Mouse (Mus musculus) midbrain, embryonic 16.5 days (tissue): ENCODE results near the gene Tdpoz1. TPM values are rescaled to one million over a fixed set of nuclear protein-coding genes. Genes with fewer than 3 reads are reported as not detected.
"Not testable (repeated sequence)": the region's sequence is repeated elsewhere in the genome, so short reads cannot be mapped to it uniquely, and the experiment has no call there.

Experiments used
- ATAC-seq: fragments of 200-750 bp; cut with Nextera tagmentation; 2 replicates; pipeline ENCODE4 v1.8.0; 2017; ENCODE audit warnings: moderate TSS enrichment
- H3K27ac ChIP-seq: fragments of 300-500 bp; sonication (generic); 2 replicates; pipeline ENCODE4 v1.5.1; 2014; ENCODE audit warnings: mild to moderate bottlenecking, low read length, mixed read lengths
- H3K27me3 ChIP-seq: fragments of 300-500 bp; sonication (generic); 2 replicates; pipeline ENCODE4 v1.6.1; 2014; ENCODE audit warnings: low read depth, low read length, mixed read lengths; ENCODE audit not compliant: control insufficient read depth, insufficient read depth
- H3K36me3 ChIP-seq: fragments of 300-500 bp; sonication (generic); 2 replicates; pipeline ENCODE4 v1.6.1; 2014; ENCODE audit warnings: mild to moderate bottlenecking, low read length, moderate library complexity, mixed read lengths; ENCODE audit not compliant: control insufficient read depth, insufficient read depth
- H3K4me1 ChIP-seq: fragments of 300-500 bp; sonication (generic); 2 replicates; pipeline ENCODE4 v1.6.1; 2014; ENCODE audit warnings: mild to moderate bottlenecking, low read length, mixed read lengths; ENCODE audit not compliant: control insufficient read depth, insufficient read depth
- H3K4me2 ChIP-seq: fragments of 300-500 bp; sonication (generic); 2 replicates; pipeline ENCODE4 v1.6.1; 2014; ENCODE audit warnings: mild to moderate bottlenecking, low read length, mixed read lengths
- H3K4me3 ChIP-seq: fragments of 300-500 bp; sonication (generic); 2 replicates; pipeline ENCODE4 v1.5.1; 2014; ENCODE audit warnings: low read depth, mild to moderate bottlenecking, low read length, moderate library complexity, mixed read lengths
- H3K9ac ChIP-seq: fragments of 300-500 bp; sonication (generic); 2 replicates; pipeline ENCODE4 v1.6.1; 2014; ENCODE audit warnings: low read depth, low read length, mixed read lengths
- H3K9me3 ChIP-seq: fragments of 300-500 bp; sonication (generic); replicated peaks from 2 replicates; pipeline ENCODE4 v1.6.1; 2014; ENCODE audit warnings: mild to moderate bottlenecking, low read length, mixed read lengths; ENCODE audit not compliant: control insufficient read depth, poor library complexity, severe bottlenecking
- WGBS: fragments of 180-500 bp; shearing (Covaris S2); extraction: QIAGEN DNeasy Blood & Tissue Kit; methylation state at CpG from one replicate; pipeline ENCODE4 v1.1.7; 2014; 5-methylcytosine and 5-hydroxymethylcytosine counted together
- polyA plus RNA-seq: library from polyadenylated mRNA; unstranded; fragments of >200 nt; fragmentation: Nextera tagmentation; extraction: Ambion mirVana; gene quantifications from 2 replicates; pipeline ENCODE4 v1.2.1, GENCODE M21; 2015

Tdpoz1 gene
- polyA plus RNA-seq = not detected in 2 replicates

DNA sequence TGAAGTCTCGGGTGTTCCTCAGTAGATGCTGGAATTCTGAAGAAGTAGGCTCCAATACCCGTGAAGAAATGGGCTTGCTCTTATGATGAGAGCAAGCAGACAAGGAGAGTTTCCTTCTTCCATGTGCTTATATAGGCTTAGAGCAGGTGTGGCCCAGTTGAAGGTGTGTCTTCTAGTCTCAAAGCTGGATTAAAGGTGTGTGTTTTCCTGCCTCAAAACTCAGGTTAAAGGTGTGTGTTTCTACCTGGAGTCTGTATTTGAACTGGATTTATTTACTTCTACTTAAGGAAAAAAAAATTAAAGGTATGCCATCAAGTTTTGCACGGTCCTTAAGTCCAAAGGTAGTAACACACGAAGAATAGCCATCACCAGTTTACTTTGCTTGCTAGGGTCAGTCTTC, at the start of gene Tdpoz1:
TSS of gene Tdpoz1 (minus strand) at position 101 of the 400 bp plus-strand sequence.
- H3K9me3 ChIP-seq, H3K27me3 ChIP-seq, H3K27ac ChIP-seq, ATAC-seq, H3K4me2 ChIP-seq, H3K4me1 ChIP-seq, H3K36me3 ChIP-seq, H3K4me3 ChIP-seq, H3K9ac ChIP-seq: not testable (repeated sequence)
- 74% methylated on average over 2 of the region's 4 CpGs for WGBS

DNA sequence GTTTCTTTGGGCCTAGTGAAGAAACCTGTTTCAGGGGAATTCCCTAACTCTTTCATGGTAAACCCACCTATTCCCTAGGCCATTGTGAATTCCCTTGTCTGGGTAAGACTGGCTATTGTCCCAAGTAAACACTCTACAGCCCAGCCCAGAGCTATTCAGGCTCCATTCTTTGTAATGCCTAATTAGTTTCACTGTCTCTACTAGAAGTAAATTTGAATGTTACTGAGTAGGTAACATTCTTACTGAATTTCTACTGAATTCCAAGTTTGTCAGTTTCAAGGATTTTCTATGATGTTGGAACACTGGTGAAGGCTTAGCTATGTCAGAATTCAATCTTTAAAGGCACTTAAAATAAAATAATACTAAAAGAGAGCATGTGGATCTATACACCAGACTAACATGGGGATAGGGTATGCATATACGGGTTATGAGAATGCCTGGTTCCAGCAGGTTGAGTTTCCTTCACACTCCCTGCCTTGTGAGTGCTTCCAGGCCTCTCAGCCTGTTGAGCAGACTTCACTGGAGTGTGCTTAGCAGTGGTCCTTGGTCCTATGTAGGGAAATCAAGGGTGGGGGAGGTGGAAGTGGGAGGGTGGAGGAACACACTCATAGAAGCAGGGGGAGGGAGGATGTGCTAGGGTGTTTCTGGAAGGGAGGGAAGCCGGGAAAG, 33.0 kb upstream of the Tdpoz1 start:
- not testable (repeated sequence) for H3K9me3 ChIP-seq, H3K27me3 ChIP-seq, H3K9ac ChIP-seq, H3K4me2 ChIP-seq, H3K4me1 ChIP-seq, H3K36me3 ChIP-seq, ATAC-seq, H3K27ac ChIP-seq, H3K4me3 ChIP-seq
- WGBS = 89% methylated on average over 2 of the region's 2 CpGs

DNA sequence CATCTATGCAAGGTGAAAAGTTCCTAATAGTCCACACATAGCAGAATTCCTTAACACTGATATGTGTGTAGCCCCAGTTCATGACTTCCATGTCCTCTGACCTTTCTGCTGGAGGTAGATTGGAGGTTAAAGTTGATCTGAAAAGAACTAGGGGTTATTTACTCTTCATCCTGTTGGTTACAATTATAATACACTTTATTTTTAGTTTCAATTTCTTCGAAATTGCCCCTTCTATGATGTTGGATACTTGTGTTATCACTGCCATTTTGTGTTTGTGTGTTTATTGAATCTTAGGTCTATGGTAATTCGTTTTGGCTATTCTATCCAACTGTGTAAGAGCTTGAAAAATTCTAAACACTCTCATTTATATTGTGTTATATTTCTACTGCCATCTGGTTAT, 16.9 kb upstream of the Tdpoz1 start, which contains the start of gene Gm37596:
TSS of gene Gm37596 (minus strand) at position 101 of the 400 bp plus-strand sequence.
- H3K4me2 ChIP-seq, H3K4me3 ChIP-seq, H3K36me3 ChIP-seq, H3K9ac ChIP-seq, H3K9me3 ChIP-seq, H3K4me1 ChIP-seq, ATAC-seq, H3K27me3 ChIP-seq, H3K27ac ChIP-seq: not testable (repeated sequence)
- WGBS = 55% methylated on average over 1 of the region's 2 CpGs

DNA sequence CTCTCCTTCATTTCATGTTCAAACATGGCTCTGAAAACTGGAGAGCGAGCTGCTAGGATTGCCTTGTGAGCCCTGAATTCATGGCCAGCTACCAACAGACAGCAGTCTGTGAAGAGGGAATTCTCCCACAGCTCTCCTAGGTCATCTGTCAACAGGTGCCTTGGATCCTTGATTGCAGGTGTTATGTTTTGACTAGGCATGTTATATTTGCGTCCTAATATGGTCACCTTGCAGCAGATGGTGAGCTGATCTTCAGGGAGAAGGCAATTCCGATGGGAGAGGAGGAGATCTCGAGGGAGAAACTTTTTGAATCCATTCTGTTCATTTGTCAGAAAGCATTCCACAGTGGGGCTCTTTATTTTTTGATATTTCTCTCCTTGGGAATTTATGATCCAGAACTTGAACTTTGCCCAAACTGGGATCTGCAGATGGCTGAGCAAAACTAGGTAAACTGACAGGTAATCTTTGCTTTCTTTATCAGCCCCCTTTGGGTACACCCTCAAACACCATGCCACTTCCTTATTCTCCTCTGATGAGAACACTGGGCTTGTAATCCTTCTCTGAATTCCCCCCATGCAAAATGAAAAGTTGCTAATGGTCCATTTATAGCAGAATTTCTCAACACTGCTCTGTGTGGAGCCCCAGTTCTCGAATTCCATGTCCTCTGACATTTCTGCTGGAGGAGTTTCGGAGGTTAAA, 5.2 kb downstream of the Tdpoz1 start:
- not testable (repeated sequence) for H3K27ac ChIP-seq, H3K36me3 ChIP-seq, H3K4me3 ChIP-seq, H3K4me1 ChIP-seq, H3K9me3 ChIP-seq, H3K27me3 ChIP-seq, ATAC-seq, H3K9ac ChIP-seq, H3K4me2 ChIP-seq
- WGBS = 81% methylated on average over 4 of the region's 6 CpGs

DNA sequence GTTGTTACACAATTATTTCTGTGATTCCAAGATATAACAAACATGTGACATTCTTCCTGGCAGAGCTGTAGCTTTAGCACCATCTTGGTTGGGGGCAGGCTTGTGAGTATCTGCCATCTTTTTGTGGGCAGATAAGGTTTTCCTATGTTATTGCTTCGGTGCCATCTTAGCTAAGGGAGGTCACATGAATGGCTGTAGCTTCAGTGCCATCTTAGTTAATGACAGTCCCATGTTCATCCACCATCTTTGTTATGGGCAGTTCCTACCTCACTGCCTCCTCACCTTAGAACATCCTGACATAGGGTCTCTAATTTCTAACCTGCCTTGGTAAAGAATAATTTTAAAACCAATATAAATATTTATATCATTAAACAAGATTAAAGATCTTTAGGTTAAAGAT, 21.9 kb downstream of the Tdpoz1 start:
- Histone ChIP-seq H3K4me1 (no peaks in the 10 kb centered on the region), H3K27me3 (no peaks in the 10 kb centered on the region), H3K36me3 (no peaks in the 10 kb centered on the region), H3K27ac (no peak overlapping the region), H3K4me3 (no peak overlapping the region), H3K9me3 (no peaks in the 10 kb centered on the region), H3K4me2 (no peak overlapping the region), H3K9ac (no peak overlapping the region)
- no peak for ATAC-seq
- WGBS = 85% methylated on average over 1 of the region's 1 CpGs

DNA sequence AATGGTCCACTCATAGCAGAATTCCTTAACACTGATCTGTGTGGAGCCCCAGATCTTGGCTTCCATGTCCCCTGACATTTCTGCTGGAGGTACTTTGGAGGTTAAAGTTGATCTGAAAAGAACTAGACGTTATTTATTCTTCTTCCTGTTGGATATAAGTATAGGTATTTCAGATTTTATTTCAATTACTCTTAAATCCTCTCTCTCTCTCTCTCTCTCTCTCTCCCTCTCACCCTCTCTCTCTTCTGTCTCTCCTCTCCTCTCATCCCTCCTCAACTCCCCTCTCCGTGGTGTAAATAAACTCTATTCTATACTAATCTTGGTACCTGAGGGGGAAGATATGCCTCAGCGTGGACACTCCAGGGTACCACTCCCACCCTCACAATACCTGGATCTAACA, 23.5 kb downstream of the Tdpoz1 start, which contains the start of gene Tdpoz2:
TSS of gene Tdpoz2 (minus strand) at position 101 of the 400 bp plus-strand sequence.
- Histone ChIP-seq H3K27ac (no peak within 1 kb of the TSS), H3K9ac (no peak within 1 kb of the TSS), H3K27me3 (no peaks in the 10 kb centered on the region), H3K4me2 (no peak within 1 kb of the TSS), H3K4me1 (no peaks in the 10 kb centered on the region), H3K36me3 (no peaks in the 10 kb centered on the region), H3K4me3 (no peak within 1 kb of the TSS), H3K9me3 (no peaks in the 10 kb centered on the region)
- no peak for ATAC-seq
- WGBS = 80% methylated on average over 3 of the region's 3 CpGs

DNA sequence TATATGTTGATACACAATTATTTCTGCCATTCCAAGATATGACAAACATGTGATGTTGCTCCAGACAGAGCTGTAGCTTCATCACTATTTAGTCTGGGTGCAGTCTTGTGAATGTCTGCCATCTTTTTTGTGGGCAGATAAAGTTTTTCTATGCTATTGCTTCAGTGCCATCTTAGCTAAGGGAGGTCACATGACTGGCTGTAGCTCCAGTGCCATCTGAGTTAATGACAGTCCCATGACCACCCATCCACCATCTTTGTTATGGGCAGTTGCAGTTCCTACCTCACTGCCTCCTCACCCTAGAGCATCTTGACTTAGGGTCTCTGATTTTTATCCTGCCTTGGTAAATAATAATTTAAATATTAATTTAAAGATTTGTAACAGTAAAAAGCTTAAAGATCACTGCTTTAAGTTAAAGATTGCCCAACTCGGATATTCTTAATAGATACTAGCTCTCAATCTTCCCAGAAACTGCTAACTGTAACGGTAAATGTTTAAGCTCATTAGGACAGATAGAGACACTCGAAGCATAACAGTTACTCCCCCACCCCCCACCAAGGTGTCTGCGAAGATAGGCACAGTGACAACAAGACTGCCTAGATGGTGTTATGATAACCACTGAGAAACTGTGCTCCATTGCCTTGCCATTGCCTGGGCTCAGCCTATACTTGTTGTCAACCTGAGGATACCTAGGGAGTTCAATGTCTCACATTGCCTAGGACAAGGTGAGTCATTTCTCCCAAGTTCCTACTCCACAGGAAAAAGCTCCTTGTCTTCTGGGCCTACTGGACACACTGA, 45.0 kb downstream of the Tdpoz1 start:
- H3K4me3 ChIP-seq, H3K9ac ChIP-seq, ATAC-seq, H3K4me1 ChIP-seq, H3K27me3 ChIP-seq, H3K4me2 ChIP-seq, H3K27ac ChIP-seq, H3K36me3 ChIP-seq, H3K9me3 ChIP-seq: not testable (repeated sequence)
- 87% methylated on average over 4 of the region's 4 CpGs for WGBS
